Mouse (Mus musculus) ES-CJ7 (cell line): ENCODE measurements at regions not wholly inside any gene's neighbourhood (a gene's known extent, or its start where the extent isn't known, plus 50 kb on each side); places are given as distances from the start of the nearest gene placed in this dataset.
A peak's percentile ranks its signal among the peaks of the same experiment; 100 is the strongest.

Experiments
- DNase-seq: peaks from one replicate; pipeline ENCODE4 v3.0.0; 2011; ENCODE audit warnings: low read depth, low spot score

GRCm38 (mm10) chr9:83059083-83059482, 83.8 kb upstream of the Phip start:
- DNase-seq, result no peak

GRCm38 (mm10) chr9:83056208-83056607, 80.9 kb upstream of the Phip start:
- no peak for DNase-seq

- DNase-seq, result peak; percentile 81
Measured at GRCm38 (mm10) chr9:83051666-83052065, 76.3 kb upstream of the Phip start.

- DNase-seq, result no peak
Measured at GRCm38 (mm10) chr9:83047567-83048238, 72.4 kb upstream of the Phip start.

- no peak for DNase-seq
Measured at GRCm38 (mm10) chr9:83046035-83046434, 70.7 kb upstream of the Phip start.

- no peak for DNase-seq
Measured at GRCm38 (mm10) chr9:83043790-83044189, 68.5 kb upstream of the Phip start.

GRCm38 (mm10) chr9:83041345-83041744, 66.0 kb upstream of the Phip start:
- DNase-seq, result no peak

- DNase-seq, result peak; percentile 59
Measured at GRCm38 (mm10) chr9:83040686-83041085, 65.4 kb upstream of the Phip start.

- DNase-seq, result no peak
Measured at GRCm38 (mm10) chr9:83037261-83038119, 62.2 kb upstream of the Phip start.
